Mouse (Mus musculus) bone marrow macrophage, adult 2 months (primary cell): ENCODE data around the gene Olfr1391.

Experiments
- CTCF ChIP-seq: IDR thresholded peaks from 2 replicates; pipeline ENCODE4 v1.5.1; 2012; ENCODE audit warnings: low read depth, mild to moderate bottlenecking, low read length, moderate library complexity
- POLR2A ChIP-seq: IDR thresholded peaks from 2 replicates; pipeline ENCODE4 v1.6.1; 2012; ENCODE audit warnings: mild to moderate bottlenecking, low read depth, low read length, borderline replicate concordance

DNA sequence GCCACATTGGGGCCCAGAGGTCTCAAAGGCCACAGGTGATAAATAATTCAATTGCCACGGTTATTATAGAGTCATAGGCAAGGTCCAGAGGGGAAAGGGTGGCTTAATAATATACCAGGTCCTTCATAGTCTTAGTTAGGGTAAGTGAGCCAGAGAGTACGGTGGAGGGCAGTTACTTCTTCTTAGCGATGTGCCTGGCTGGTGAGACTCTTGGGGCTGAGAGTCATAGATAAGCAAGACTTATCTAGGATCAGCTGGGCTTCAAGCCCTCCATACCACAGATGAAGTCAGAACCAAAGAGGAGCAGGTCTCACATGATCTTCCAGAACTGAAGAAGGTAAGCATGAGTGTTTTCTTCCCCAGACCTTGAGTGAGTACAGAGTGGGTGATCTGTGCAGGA, 44.3 kb upstream of the Olfr1391 start, which contains the start of gene Olfr1393:
- no peak for TF ChIP-seq POLR2A
- TF ChIP-seq CTCF, result no peak
